In genomic region chr4:106296412-106297086, GRCm38 (mm10) we compare ENCODE assay signal across 17 mouse cellular contexts. TPM values are rescaled to one million over a fixed set of nuclear protein-coding genes. Genes with fewer than 3 reads are reported as not detected.
DNase-seq lines count a peak whose midpoint lies in the region; ATAC-seq lines count a peak whose summit lies in the region.
"Had no signal": no experiment of that assay in that cellular context is flagged by ENCODE, and none has a peak within 500 bp of the region (broad histone marks: within the 10 kb centered on the region; RNA-seq: fewer than 3 reads in every experiment).

No protein-coding gene starts in this region.

- H3K27me3 ChIP-seq in midbrain, embryonic 11.5 days (ENCODE audit: control insufficient read depth, insufficient read depth, low read length) = no peaks in the 10 kb centered on the region
- H3K27me3 ChIP-seq in midbrain, embryonic 16.5 days (ENCODE audit: control insufficient read depth, insufficient read depth, low read depth, low read length) = no peaks in the 10 kb centered on the region
- H3K27me3 ChIP-seq in liver, embryonic 16.5 days (ENCODE audit: control insufficient read depth, insufficient read depth, low read depth, low read length) = no peaks in the 10 kb centered on the region
- H3K27me3 ChIP-seq in hindbrain, embryonic 10.5 days (ENCODE audit: insufficient read depth, poor library complexity, severe bottlenecking) = no peaks in the 10 kb centered on the region
- H3K27me3 ChIP-seq: embryonic facial prominence, embryonic 15.5 days; hindbrain, embryonic 15.5 days had no signal

- 88% methylated on average over 7 of the region's 7 CpGs for WGBS in midbrain, embryonic 11.5 days
- WGBS in midbrain, embryonic 16.5 days = 87% methylated on average over 7 of the region's 7 CpGs
- 23% methylated on average over 7 of the region's 7 CpGs for WGBS in liver, embryonic 16.5 days (ENCODE audit: insufficient replicate concordance)
- WGBS in hindbrain, embryonic 10.5 days = 92% methylated on average over 7 of the region's 7 CpGs

- H3K4me1 ChIP-seq in midbrain, embryonic 11.5 days (ENCODE audit: control insufficient read depth, insufficient read depth, low read length) = no peaks in the 10 kb centered on the region
- H3K4me1 ChIP-seq in midbrain, embryonic 16.5 days (ENCODE audit: control insufficient read depth, insufficient read depth, low read length) = no peaks in the 10 kb centered on the region
- peaks cover 12% of the 10 kb centered on the region for H3K4me1 ChIP-seq in liver, embryonic 16.5 days (ENCODE audit: control insufficient read depth, low read depth, low read length)
- H3K4me1 ChIP-seq in hindbrain, embryonic 10.5 days (replicated peaks) = no peaks in the 10 kb centered on the region
- H3K4me1 ChIP-seq: hindbrain, embryonic 15.5 days had no signal

- DNase-seq in midbrain, embryonic 11.5 days (ENCODE audit: low spot score, missing footprints) = peak; percentile 56
- DNase-seq in skeletal muscle tissue, adult 2 months (ENCODE audit: low read depth, low spot score) = peak; percentile 38
- no peak for DNase-seq in hindbrain, embryonic 10.5 days (ENCODE audit: low spot score)
- no peak for DNase-seq in layer of hippocampus, postnatal 14 days (ENCODE audit: low spot score in 2 of 2)
- no peak for DNase-seq in urinary bladder, postnatal 36 days (ENCODE audit: low spot score in 2 of 2)
- DNase-seq: adrenal gland, postnatal 36 days; cerebellum, adult 9-11 months; kidney, adult 2 months; kidney, postnatal 36 days; lung, postnatal 4 days; right cerebral cortex, postnatal 14 days; thymus, adult 18-20 months had no signal

- H3K4me2 ChIP-seq in midbrain, embryonic 11.5 days = no peak overlapping the region
- H3K4me2 ChIP-seq in midbrain, embryonic 16.5 days (ENCODE audit: low read length) = no peak overlapping the region
- peak overlapping the region; percentile 39 for H3K4me2 ChIP-seq in liver, embryonic 16.5 days (ENCODE audit: low read depth, low read length)
- H3K4me2 ChIP-seq: embryonic facial prominence, embryonic 15.5 days; hindbrain, embryonic 15.5 days had no signal

- H3K27ac ChIP-seq in midbrain, embryonic 11.5 days (ENCODE audit: low read depth, low read length) = no peak overlapping the region
- no peak overlapping the region for H3K27ac ChIP-seq in midbrain, embryonic 16.5 days (ENCODE audit: low read length)
- peak overlapping the region; percentile 67 for H3K27ac ChIP-seq in liver, embryonic 16.5 days (ENCODE audit: low read length)
- no peak overlapping the region for H3K27ac ChIP-seq in hindbrain, embryonic 10.5 days
- H3K27ac ChIP-seq: embryonic facial prominence, embryonic 15.5 days; hindbrain, embryonic 15.5 days had no signal

- no peak overlapping the region for H3K9ac ChIP-seq in midbrain, embryonic 11.5 days (ENCODE audit: low read length)
- no peak overlapping the region for H3K9ac ChIP-seq in midbrain, embryonic 16.5 days (ENCODE audit: low read depth, low read length)
- H3K9ac ChIP-seq in liver, embryonic 16.5 days (ENCODE audit: low read depth, low read length) = no peak overlapping the region
- H3K9ac ChIP-seq: embryonic facial prominence, embryonic 15.5 days; hindbrain, embryonic 15.5 days had no signal

- no peaks in the 10 kb centered on the region for H3K36me3 ChIP-seq in midbrain, embryonic 11.5 days (ENCODE audit: control insufficient read depth, insufficient read depth, low read length)
- H3K36me3 ChIP-seq in midbrain, embryonic 16.5 days (ENCODE audit: control insufficient read depth, insufficient read depth, low read length) = no peaks in the 10 kb centered on the region
- H3K36me3 ChIP-seq in liver, embryonic 16.5 days (ENCODE audit: control insufficient read depth, insufficient read depth) = no peaks in the 10 kb centered on the region
- H3K36me3 ChIP-seq in hindbrain, embryonic 10.5 days = no peaks in the 10 kb centered on the region
- H3K36me3 ChIP-seq: embryonic facial prominence, embryonic 15.5 days; hindbrain, embryonic 15.5 days had no signal

- ATAC-seq in midbrain, embryonic 11.5 days (ENCODE audit: low FRiP score) = no peak
- no peak for ATAC-seq in midbrain, embryonic 16.5 days
- peak; percentile 73 for ATAC-seq in erythroblast, adult 5-6 weeks (replicated peaks; ENCODE audit: low FRiP score, poor library complexity, severe bottlenecking)
- ATAC-seq in liver, embryonic 16.5 days (ENCODE audit: low read depth) = peak; percentile 75

- H3K9me3 ChIP-seq in midbrain, embryonic 11.5 days (ENCODE audit: control insufficient read depth, low read length) = no peaks in the 10 kb centered on the region
- no peaks in the 10 kb centered on the region for H3K9me3 ChIP-seq in midbrain, embryonic 16.5 days (replicated peaks; ENCODE audit: control insufficient read depth, low read length, poor library complexity, severe bottlenecking)
- H3K9me3 ChIP-seq in liver, embryonic 16.5 days (replicated peaks; ENCODE audit: control insufficient read depth, low read length) = no peaks in the 10 kb centered on the region
- H3K9me3 ChIP-seq in hindbrain, embryonic 10.5 days = no peaks in the 10 kb centered on the region
- H3K9me3 ChIP-seq: embryonic facial prominence, embryonic 15.5 days; hindbrain, embryonic 15.5 days had no signal

- H3K4me3 ChIP-seq in midbrain, embryonic 11.5 days (ENCODE audit: low read depth, low read length) = no peak overlapping the region
- no peak overlapping the region for H3K4me3 ChIP-seq in midbrain, embryonic 16.5 days (ENCODE audit: low read depth, low read length)
- H3K4me3 ChIP-seq in liver, embryonic 16.5 days (ENCODE audit: low read depth, low read length) = no peak overlapping the region
- H3K4me3 ChIP-seq in hindbrain, embryonic 10.5 days = no peak overlapping the region
- H3K4me3 ChIP-seq: embryonic facial prominence, embryonic 15.5 days; hindbrain, embryonic 15.5 days had no signal

RNA-seq across cellular contexts. Expression of gene Usp24, which starts 19.5 kb away (rescaled TPM):
- 9.9 and 10.0 TPM in 2 replicates for polyA plus RNA-seq in midbrain, embryonic 11.5 days (2014; fragmentation: Nextera tagmentation; extraction: Ambion mirVana)
- 7.6 and 8.5 TPM in 2 replicates for polyA plus RNA-seq in midbrain, embryonic 16.5 days (2015; fragmentation: Nextera tagmentation; extraction: Ambion mirVana)
- 7.1 and 7.5 TPM in 2 replicates for total RNA-seq in erythroblast, adult 5-6 weeks (2015; ENCODE audit: low replicate concordance)
- 6.8 and 11.8 TPM in 2 replicates for total RNA-seq in erythroblast, adult 5-6 weeks (2017; ENCODE audit: low replicate concordance)
- 3.5 and 3.8 TPM in 2 replicates for polyA plus RNA-seq in liver, embryonic 16.5 days (2015; fragmentation: Nextera tagmentation; extraction: Ambion mirVana)
- polyA plus RNA-seq in hindbrain, embryonic 10.5 days (2016; fragmentation: Nextera tagmentation; extraction: Ambion mirVana) = 6.7 and 7.1 TPM in 2 replicates
- 10 to 100 TPM; 44.1 to 47.7 TPM for total RNA-seq in layer of hippocampus, postnatal 14 days (2021)

Comparison
In these comparisons a context has a peak if more than half of its experiments do, and no peak if none do; other contexts are left out.
1. ATAC-seq: peak in erythroblast, adult 5-6 weeks (single experiment) and liver, embryonic 16.5 days (single experiment); none in midbrain, embryonic 11.5 days (single experiment) and midbrain, embryonic 16.5 days (single experiment).
2. DNase-seq: peak in midbrain, embryonic 11.5 days (single experiment) and skeletal muscle tissue, adult 2 months (single experiment); none in hindbrain, embryonic 10.5 days (single experiment), layer of hippocampus, postnatal 14 days (0 of 2) and urinary bladder, postnatal 36 days (0 of 2).